Mouse (Mus musculus) olfactory bulb, adult 2 months (tissue): ENCODE measurements around the gene Erg.

ENCODE experiments used
- CTCF ChIP-seq: fragments of 200-500 bp; IDR thresholded peaks from 2 replicates; pipeline ENCODE4 v1.5.1; 2012; ENCODE audit warnings: low read depth, mild to moderate bottlenecking, low read length, moderate library complexity; ENCODE audit not compliant: insufficient read depth
- POLR2A ChIP-seq: fragments of 200-500 bp; IDR thresholded peaks from 2 replicates; pipeline ENCODE4 v1.6.1; 2012; ENCODE audit warnings: mild to moderate bottlenecking, low read depth, low read length, moderate library complexity; ENCODE audit not compliant: insufficient read depth

DNA sequence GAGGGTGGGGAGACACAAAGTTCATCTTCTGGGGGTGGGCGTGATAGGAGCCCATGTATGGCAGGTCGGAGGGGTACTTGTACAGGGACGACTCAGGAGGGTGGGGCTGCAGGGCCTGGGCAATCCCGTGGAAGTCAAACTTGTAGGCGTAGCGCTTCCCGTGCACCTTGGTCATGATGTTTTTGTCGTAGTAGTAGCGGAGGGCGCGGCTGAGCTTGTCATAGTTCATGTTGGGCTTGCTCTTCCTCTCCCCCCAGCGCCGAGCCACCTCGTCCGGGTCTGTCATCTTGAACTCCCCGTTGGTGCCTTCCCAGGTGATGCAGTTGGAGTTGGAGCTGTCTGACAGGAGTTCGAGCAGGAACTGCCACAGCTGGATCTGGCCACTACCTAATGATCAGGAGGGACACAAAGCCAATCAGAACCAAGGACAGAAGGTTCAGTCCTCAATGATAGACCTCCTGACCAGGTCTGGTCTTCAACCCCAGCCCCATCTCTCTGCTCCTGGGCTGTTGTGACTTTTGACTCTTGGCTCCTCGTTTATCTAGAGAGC lies 225.4 kb downstream of the Erg start:
- TF ChIP-seq POLR2A, result no peak
- TF ChIP-seq CTCF, result no peak
